Mouse (Mus musculus): ENCODE results near the gene Ppard. TPM values are rescaled to one million over a fixed set of nuclear protein-coding genes. Genes with fewer than 3 reads are reported as not detected.
"Not testable (repeated sequence)": the region's sequence is repeated elsewhere in the genome, so short reads cannot be mapped to it uniquely, and the experiment has no call there.

The Ppard gene
- total and polyA plus RNA-seq, 2 experiments from 2014 or later, result 1.4 to 23.1 TPM

DNA sequence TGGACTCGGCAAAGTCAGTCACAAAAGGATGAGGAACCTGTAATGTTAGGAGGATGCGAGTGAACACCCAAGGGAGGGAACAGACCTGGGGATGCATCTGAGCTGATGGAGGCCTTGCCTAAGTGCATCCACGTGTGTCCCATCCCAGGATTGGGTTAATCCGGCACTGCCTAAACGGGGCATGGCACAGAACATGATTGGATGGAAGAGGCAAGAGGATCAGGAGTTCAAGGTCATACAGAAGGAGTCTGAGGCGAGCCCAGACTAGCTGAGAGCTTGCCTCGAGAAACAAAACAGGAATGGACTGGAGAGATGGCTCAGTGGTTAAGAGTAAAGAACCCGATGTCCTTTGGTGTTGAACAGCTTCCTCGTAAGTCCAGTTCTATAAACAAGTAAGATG lies 20.1 kb upstream of the Ppard start:
- Histone ChIP-seq H3K4me2 (ENCODE audit: low read depth, low read length) (no peak overlapping the region), H3K4me1 (ENCODE audit: control insufficient read depth, insufficient read depth) (0 out of 2 replicates have a peak, but pooled peaks cover 4% of the 10 kb centered on the region), H3K9me3 (replicated peaks; ENCODE audit: control insufficient read depth, low read length) (no peaks in the 10 kb centered on the region), H3K9ac (replicated peaks; ENCODE audit: low read depth, low read length) (no peak overlapping the region), H3K4me3 (ENCODE audit: low read depth, low read length) (no peak overlapping the region), H3K27me3 (ENCODE audit: control insufficient read depth, insufficient read depth, low read length) (0 out of 2 replicates have a peak, but pooled peaks cover 2% of the 10 kb centered on the region), H3K27ac (ENCODE audit: low read depth) (no peak overlapping the region), H3K36me3 (replicated peaks; ENCODE audit: control insufficient read depth, insufficient read depth, low read length) (no peaks in the 10 kb centered on the region)
- ATAC-seq (ENCODE audit: insufficient read depth, low read depth) (no peak), DNase-seq (ENCODE audit: low spot score) (no peak)
- 64% methylated on average over 9 of the region's 9 CpGs for WGBS
- no peak for TF ChIP-seq CTCF (IDR thresholded peaks at IDR 0.05; ENCODE audit: low read depth)
- TF ChIP-seq EP300 (IDR thresholded peaks at IDR 0.05; ENCODE audit: low read depth), result no peak

DNA sequence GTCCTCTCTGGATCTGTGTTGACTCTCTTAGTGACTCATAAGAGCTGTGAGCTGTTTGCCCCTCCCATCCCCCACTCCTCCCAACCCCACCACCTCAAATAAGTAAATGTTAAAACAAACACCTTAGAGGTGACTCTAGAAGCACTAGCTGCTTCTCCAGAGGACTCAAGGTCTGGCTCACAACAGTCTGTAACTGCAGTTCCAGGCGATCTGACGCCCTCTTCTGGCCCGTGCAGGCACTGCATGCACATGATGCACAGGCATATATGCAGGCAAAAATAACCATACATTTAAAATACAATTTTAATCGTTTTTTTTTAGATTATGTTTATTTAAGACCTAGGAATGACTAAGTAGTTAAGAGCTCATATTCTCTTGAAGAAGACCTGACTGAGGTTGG lies 19.3 kb upstream of the Ppard start:
- H3K4me2 ChIP-seq (ENCODE audit: low read depth, low read length), result no peak overlapping the region
- no peak overlapping the region for H3K4me3 ChIP-seq (ENCODE audit: low read depth, low read length)
- no peak for ATAC-seq (ENCODE audit: insufficient read depth, low read depth)
- no peak overlapping the region for H3K9ac ChIP-seq (replicated peaks; ENCODE audit: low read depth, low read length)
- no peaks in the 10 kb centered on the region for H3K9me3 ChIP-seq (replicated peaks; ENCODE audit: control insufficient read depth, low read length)
- 0 out of 2 replicates have a peak, but pooled peaks cover 3% of the 10 kb centered on the region for H3K27me3 ChIP-seq (ENCODE audit: control insufficient read depth, insufficient read depth, low read length)
- no peak for DNase-seq (ENCODE audit: low spot score)
- no peaks in the 10 kb centered on the region for H3K36me3 ChIP-seq (replicated peaks; ENCODE audit: control insufficient read depth, insufficient read depth, low read length)
- no peak for TF ChIP-seq EP300 (IDR thresholded peaks at IDR 0.05; ENCODE audit: low read depth)
- peak; percentile 11; the same call in 1 of the 2 replicates for TF ChIP-seq CTCF (IDR thresholded peaks at IDR 0.05; ENCODE audit: low read depth)
- H3K27ac ChIP-seq (ENCODE audit: low read depth), result no peak overlapping the region
- no peaks in the 10 kb centered on the region for H3K4me1 ChIP-seq (ENCODE audit: control insufficient read depth, insufficient read depth)
- 28% methylated on average over 4 of the region's 4 CpGs for WGBS

DNA sequence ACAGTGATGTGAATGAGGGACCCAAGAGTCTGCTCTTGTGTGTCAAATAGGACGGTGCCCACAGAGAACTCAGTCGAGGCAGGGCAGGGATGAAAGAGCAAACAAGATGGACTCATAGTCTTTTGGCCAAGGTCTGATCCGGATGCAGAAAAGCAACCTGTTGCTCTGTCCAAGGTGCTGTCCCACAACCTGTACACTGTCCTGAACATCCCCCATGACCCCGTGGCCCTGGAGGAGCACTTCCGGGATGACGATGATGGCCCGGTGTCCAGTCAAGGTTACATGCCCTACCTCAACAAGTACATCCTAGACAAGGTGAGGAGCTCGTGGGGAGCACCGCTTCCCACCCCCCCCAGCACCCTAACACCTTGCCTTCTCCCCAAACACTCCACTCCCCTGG lies 15.7 kb upstream of the Ppard start:
- DNase-seq (ENCODE audit: low spot score) (no peak), ATAC-seq (ENCODE audit: insufficient read depth, low read depth) (no peak)
- H3K4me1 ChIP-seq (ENCODE audit: control insufficient read depth, insufficient read depth), result no peaks in the 10 kb centered on the region
- whole genome bisulfite sequencing, result 78% methylated on average over 9 of the region's 9 CpGs
- H3K27ac ChIP-seq (ENCODE audit: low read depth), result no peak overlapping the region
- TF ChIP-seq EP300 (IDR thresholded peaks at IDR 0.05; ENCODE audit: low read depth), result no peak
- no peak for TF ChIP-seq CTCF (IDR thresholded peaks at IDR 0.05; ENCODE audit: low read depth)
- no peak overlapping the region for H3K9ac ChIP-seq (replicated peaks; ENCODE audit: low read depth, low read length)
- H3K9me3 ChIP-seq (replicated peaks; ENCODE audit: control insufficient read depth, low read length), result no peaks in the 10 kb centered on the region
- no peak overlapping the region for H3K4me3 ChIP-seq (ENCODE audit: low read depth, low read length)
- H3K36me3 ChIP-seq (replicated peaks; ENCODE audit: control insufficient read depth, insufficient read depth, low read length), result no peaks in the 10 kb centered on the region
- 0 out of 2 replicates have a peak, but pooled peaks cover 3% of the 10 kb centered on the region for H3K27me3 ChIP-seq (ENCODE audit: control insufficient read depth, insufficient read depth, low read length)
- no peak overlapping the region for H3K4me2 ChIP-seq (ENCODE audit: low read depth, low read length)

DNA sequence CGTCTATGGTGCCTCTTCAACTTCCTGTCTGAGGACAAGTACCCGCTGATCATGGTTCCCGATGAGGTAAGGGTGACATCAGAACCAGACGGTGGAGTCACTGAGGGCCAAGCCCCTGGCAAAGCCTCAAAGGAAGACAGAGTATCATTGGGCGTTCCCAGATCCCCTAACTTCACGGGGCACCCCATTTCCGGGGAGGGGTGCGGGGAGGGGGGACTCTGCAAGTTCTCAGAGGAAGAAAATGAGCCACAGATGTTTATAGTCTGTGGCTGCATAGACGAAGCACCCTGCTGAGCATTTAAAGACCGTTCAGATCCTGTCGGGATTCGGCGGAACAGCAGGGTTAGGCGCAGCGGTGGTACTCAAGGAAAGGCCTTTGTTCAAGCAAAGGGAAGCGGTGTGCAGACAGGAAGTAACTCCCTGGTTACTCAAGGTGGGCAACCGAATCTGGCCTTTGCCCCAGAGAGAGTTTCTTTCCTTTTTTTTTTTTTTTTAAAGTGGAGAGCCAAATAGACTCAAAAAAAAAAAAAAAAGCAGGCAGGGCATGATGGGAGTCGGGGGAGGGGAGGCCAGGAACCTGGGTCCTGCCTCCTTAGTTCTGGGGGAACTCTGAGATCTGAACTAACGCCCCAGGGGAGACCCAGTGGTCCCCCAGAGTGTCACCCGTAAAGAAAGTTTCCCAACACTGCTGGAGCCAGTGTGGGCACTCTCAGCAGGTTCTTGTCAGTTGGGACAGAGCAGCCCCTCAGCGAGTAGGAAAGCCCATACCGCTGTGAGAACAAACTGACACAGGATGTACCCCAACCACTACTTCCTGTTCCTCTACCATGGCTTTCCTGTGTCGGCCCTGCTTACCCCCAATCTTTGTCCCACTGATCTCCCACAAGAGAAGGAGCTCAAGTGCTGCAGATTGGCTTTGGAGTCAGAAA lies 14.5 kb upstream of the Ppard start:
- H3K4me3 ChIP-seq (ENCODE audit: low read depth, low read length), result peak overlapping the region; percentile 3; the same call in 1 of the 2 replicates
- WGBS, result 20% methylated on average over 23 of the region's 23 CpGs
- no peaks in the 10 kb centered on the region for H3K36me3 ChIP-seq (replicated peaks; ENCODE audit: control insufficient read depth, insufficient read depth, low read length)
- TF ChIP-seq EP300 (IDR thresholded peaks at IDR 0.05; ENCODE audit: low read depth), result no peak
- TF ChIP-seq CTCF (IDR thresholded peaks at IDR 0.05; ENCODE audit: low read depth), result no peak
- 0 out of 2 replicates have a peak, but pooled peaks cover 3% of the 10 kb centered on the region for H3K27me3 ChIP-seq (ENCODE audit: control insufficient read depth, insufficient read depth, low read length)
- no peaks in the 10 kb centered on the region for H3K9me3 ChIP-seq (replicated peaks; ENCODE audit: control insufficient read depth, low read length)
- H3K4me1 ChIP-seq (ENCODE audit: control insufficient read depth, insufficient read depth), result 0 out of 2 replicates have a peak, but pooled peaks cover under 1% of the 10 kb centered on the region
- no peak overlapping the region for H3K9ac ChIP-seq (replicated peaks; ENCODE audit: low read depth, low read length)
- H3K27ac ChIP-seq (ENCODE audit: low read depth), result peak overlapping the region; percentile 72
- peak; percentile 44; the same call in 1 of the 2 replicates for ATAC-seq (ENCODE audit: insufficient read depth, low read depth)
- peak overlapping the region; percentile 29; the same call in 1 of the 2 replicates for H3K4me2 ChIP-seq (ENCODE audit: low read depth, low read length)
- DNase-seq (ENCODE audit: low spot score), result no peak

DNA sequence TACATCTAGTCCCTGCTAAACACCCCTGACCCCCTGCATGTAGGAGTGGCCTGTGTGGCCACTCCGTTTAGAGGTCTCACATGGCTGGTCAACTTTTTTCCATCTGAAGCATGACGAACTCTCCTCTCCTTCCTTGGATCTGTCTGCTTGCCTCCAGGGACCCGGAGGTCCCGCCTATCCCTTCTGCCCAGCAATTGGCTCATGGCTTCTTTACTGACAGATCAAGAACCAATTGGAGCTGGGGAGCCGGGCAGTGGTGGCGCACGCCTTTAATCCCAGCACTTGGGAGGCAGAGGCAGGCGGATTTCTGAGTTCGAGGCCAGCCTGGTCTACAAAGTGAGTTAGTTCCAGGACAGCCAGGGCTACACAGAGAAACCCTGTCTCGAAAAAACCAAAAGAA lies 10.0 kb upstream of the Ppard start:
- not testable (repeated sequence) for DNase-seq (ENCODE audit: low spot score); H3K9me3 ChIP-seq (replicated peaks; ENCODE audit: control insufficient read depth, low read length); H3K9ac ChIP-seq (replicated peaks; ENCODE audit: low read depth, low read length); H3K4me2 ChIP-seq (ENCODE audit: low read depth, low read length); H3K4me3 ChIP-seq (ENCODE audit: low read depth, low read length); H3K27me3 ChIP-seq (ENCODE audit: control insufficient read depth, insufficient read depth, low read length); ATAC-seq (ENCODE audit: insufficient read depth, low read depth); H3K27ac ChIP-seq (ENCODE audit: low read depth); H3K36me3 ChIP-seq (replicated peaks; ENCODE audit: control insufficient read depth, insufficient read depth, low read length)
- H3K4me1 ChIP-seq (ENCODE audit: control insufficient read depth, insufficient read depth), result peaks cover 12% of the 10 kb centered on the region; the same call in 1 of the 2 replicates
- WGBS, result 90% methylated on average over 10 of the region's 10 CpGs
